Mouse (Mus musculus) left cerebral cortex, adult 11 months (tissue): ENCODE measurements around the gene Fam57b.

ENCODE experiments used
- DNase-seq: peaks from one replicate; pipeline ENCODE4 v3.0.0; 2022; ENCODE audit warnings: low spot score

Gene Fam57b

DNA sequence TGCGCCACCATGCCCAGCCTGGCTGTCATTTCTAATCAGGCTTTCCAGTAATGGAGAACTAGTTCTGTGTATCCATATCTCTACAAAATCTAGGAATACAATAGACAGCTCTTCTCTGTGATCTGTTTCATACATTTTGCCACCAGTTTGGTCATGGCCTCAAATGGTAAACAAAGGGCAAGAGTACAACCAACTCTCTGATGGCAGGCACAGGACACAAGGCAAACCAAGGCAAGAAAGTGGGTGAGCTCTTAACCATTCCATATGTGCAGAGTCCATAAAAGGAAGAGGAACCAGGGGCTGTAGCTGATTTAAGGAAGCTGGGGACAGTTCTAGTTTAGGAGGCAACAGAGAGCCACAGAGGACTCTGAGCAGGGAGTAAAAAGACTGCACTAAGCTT, 79.8 kb downstream of the Fam57b start:
- no peak for DNase-seq
